Mouse (Mus musculus) hematopoietic stem cell, adult 5-6 weeks (primary cell): ENCODE results near the gene Gabarap. TPM values are rescaled to one million over a fixed set of nuclear protein-coding genes. Genes with fewer than 3 reads are reported as not detected.
A peak's percentile ranks its signal among the peaks of the same experiment; 100 is the strongest.

Experiments
- ATAC-seq, 2 experiments: fragments of 125-278 bp in 1 of 2; replicated peaks in 1 of 2; 2 replicates each; pipeline ENCODE4 v1.8.0; 2016 to 2017; ENCODE audit warnings: inconsistent platforms in 2 of 2, mild to moderate bottlenecking in 2 of 2, moderate number of reproducible peaks in 2 of 2, low read depth in 1 of 2, moderate TSS enrichment in 1 of 2; ENCODE audit not compliant: low FRiP score in 2 of 2, poor library complexity in 2 of 2, severe bottlenecking in 2 of 2, insufficient read depth in 1 of 2, low TSS enrichment in 1 of 2
- total RNA-seq: library from RNA; stranded (forward); fragments of 172-1452, 232-1000 nt; gene quantifications from 2 replicates; pipeline ENCODE4 v1.2.3, GENCODE M21; 2017

Gabarap gene
- total RNA-seq, 1 experiment from 2014 or later, result 211 TPM

DNA sequence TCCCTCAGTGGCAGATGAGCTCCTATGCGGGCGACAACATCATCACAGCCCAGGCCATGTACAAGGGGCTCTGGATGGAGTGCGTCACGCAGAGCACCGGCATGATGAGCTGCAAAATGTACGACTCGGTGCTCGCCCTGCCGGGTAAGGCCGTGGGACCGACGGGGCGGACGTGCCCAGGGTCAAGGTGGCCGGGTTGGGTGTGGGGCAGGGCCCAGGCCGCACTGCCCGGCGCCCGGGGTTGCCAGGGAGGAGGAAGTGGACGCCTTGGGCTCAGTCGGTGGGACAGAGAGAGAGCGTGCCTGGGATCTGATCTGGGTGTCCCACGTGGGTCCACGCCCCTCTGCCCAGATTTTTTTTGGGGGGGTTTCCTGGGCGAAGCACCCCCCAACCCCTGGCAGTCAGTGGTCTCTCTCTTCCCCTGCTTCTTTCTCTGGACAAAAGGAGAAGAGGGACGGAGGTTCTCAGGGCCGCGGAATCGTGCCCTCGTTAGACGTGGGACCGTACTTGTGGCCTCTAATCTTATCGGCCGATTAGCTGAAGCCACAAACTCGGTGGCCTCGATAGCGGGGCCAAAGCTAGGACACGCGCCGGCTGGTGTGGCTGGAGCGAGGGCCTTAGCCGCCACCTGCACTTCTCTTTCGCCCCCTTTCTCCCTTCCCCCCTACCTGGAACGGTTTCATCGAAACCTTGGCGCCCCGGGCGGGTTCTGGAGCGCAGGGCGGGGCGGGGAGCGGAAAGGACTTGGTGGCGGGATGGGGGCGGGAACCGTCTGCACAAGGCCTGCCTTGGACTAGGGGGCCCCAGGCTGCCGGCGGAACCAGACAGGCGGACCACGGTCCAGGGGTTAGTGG lies 24.7 kb upstream of the Gabarap start:
- ATAC-seq, result peak; percentile 36 to 40; a peak in 1 of 4 replicates

DNA sequence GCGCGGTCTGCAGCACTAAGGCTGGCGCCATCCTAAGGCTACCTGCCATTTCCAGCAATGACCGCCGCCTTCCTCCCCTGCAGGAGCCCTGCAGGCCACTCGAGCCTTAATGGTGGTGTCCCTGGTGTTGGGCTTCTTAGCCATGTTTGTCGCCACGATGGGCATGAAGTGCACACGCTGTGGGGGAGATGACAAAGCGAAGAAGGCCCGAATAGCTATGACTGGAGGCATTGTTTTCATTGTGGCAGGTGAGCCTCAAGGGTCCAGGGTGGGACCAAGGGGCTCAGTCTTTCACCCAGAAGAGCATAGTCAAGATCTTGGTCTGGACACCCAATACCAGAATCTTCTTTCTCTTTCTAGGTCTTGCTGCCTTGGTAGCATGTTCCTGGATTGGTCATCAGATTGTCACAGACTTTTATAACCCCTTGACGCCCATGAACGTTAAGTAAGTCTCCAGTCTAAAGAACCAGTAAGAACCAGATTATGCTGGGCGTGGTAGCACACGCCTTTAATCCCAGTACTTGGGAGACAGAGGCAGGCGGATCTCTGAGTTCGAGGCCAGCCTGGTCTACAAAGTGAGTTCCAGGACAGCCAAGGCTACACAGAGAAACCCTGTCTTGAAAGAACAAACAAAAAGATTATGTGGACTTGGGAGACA lies 24.0 kb upstream of the Gabarap start:
- ATAC-seq, result no peak; a peak in 1 of 4 replicates

GRCm38 (mm10) chr11:69968793-69969192 lies 22.1 kb upstream of the Gabarap start:
- no peak for ATAC-seq

GRCm38 (mm10) chr11:69970222-69970621 lies 20.7 kb upstream of the Gabarap start:
- ATAC-seq, result no peak

- ATAC-seq, result no peak
Measured at GRCm38 (mm10) chr11:69970775-69971174, 20.2 kb upstream of the Gabarap start.

- ATAC-seq, result no peak
Measured at GRCm38 (mm10) chr11:69974907-69975306, 16.0 kb upstream of the Gabarap start.

DNA sequence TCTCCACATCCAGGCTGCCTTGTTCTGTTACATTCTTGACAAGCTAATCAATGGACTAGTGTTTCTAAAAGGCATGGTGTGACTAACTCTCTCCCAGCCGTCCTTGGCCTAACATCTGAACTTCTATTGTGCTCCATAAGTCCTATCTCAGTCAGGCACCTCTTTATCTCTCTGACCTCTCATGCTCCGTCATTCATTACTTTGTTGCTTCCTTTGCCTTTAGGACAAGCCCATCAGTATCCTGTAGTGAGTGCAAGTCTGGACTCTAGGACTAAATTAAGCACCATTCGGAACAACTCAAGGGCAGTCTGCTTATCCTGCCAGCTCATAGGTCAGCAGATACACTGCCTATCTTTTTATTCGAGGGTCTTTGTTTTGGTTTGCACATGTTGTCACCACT lies 14.7 kb upstream of the Gabarap start:
- ATAC-seq, result no peak

DNA sequence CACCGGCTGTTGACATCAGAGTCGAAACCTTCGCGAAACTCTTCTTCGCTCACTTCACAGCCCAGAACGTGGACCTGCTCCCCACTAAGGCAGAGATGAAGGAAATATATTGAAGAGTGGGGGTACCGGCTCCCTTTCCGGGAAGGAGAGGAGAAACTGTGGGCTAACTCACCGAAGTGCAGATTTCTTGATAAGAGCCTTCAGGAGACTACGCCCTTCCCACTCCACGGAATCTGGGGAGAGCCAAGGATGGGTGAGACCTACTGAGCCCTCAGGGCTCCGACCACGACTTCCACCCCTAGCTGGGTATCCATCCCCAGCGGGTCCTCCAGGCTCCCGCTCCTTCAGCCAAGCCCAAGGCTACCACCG lies 11.1 kb upstream of the Gabarap start:
- no peak for ATAC-seq

DNA sequence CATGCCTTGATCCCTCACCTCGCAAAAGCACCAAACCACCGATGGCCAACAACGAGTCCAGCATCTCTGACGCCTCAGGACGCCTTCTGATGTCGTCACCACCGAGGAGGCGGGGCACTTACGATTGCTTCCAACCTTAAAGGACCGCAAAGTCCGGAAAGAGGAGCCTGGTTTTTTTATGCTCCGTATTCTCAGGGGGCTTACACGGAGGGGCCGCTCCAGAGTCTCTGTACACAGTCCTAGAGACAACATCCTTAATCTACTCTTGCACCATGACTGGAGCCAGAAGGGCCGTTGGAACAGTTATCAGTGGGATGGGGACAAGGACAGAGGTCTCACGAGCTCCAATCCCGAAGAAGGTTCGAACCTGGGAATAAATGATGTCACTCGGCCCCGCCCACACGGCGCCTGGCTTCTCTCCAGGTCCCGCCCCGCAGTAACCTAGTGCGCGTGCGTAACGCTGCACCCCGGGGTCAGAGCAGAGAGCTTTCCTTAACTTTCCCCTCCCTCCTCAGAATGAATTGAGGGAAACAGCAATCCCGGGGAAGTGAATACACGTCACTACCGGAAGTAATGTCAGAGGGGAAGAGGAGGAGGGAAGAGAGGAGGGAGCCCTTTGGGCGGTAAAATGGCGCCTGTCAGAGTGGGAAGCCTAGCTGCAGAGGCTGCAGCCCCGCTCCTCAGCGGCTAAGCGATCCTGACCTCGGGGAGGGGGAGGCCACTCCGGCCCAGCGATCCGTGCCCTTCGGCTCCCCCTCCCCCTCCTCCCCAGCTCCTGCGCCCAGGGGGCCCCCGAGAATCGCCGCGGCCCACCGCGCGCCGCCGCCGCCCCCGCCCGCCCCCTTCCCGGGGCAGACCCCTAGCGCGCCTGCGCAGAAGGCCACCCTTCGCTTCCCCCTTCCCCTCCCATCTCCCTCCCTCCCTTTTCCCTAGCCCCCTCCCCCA lies 10.5 kb upstream of the Gabarap start:
- peak; percentile 91 to 96 for ATAC-seq

DNA sequence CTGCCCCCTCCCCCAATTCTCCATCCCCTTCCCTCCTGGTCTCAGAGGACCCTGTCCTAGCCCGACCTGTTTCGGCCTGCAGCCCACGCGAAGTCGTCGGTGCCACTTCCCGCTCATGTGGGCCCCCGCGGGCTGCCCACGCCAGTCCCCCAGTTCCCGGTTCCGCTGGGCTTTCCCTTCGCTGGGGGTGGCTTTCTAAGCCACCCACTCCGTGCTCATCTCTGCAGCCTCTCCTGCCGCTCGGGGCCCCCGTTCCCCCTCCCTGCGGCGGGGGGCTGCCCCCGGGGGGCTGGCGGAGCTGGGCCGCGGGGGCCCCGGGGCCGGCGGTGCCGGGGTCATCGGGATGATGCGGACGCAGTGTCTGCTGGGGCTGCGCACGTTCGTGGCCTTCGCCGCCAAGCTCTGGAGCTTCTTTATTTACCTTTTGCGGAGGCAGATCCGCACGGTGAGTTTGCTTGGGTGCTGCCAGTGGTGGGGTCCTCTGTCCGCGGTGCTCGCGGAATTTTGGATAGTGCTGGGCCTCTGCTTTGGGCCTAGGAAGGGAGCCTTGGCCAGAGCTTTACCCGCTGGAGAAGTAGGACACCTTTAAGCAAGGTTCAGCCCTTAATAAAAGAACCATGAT lies 9.7 kb upstream of the Gabarap start, which contains the start of gene Ctdnep1:
TSS of gene Ctdnep1 (plus strand) at position 16 of the 622 bp plus-strand sequence.
- ATAC-seq, result no peak

GRCm38 (mm10) chr11:69982225-69982624 lies 8.7 kb upstream of the Gabarap start, which contains the start of gene Elp5:
Gene Elp5 (minus strand): TSS chr11:69982517.
- ATAC-seq, result no peak

DNA sequence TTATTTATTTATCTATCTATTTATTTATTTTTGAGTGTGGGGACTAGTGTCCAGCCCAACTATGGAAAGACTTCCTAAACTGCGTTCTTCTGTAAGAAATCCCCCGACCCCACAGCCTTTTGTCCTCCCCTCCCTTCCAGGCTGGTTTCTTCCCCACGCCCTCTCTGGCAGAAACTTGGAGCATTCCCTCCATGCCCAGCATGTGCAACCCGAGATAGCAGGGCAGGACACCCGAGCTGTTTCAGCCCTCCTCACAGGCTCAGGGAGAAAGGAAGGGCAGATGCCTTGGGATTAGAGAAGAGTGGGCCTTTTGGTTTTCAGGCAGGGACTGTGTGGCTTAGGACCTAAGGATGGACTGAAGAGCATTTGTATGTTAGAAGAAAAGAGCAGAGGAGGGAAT lies 8.1 kb upstream of the Gabarap start:
- no peak for ATAC-seq

- ATAC-seq, result no peak
Measured at GRCm38 (mm10) chr11:69983377-69983776, 7.6 kb upstream of the Gabarap start.

DNA sequence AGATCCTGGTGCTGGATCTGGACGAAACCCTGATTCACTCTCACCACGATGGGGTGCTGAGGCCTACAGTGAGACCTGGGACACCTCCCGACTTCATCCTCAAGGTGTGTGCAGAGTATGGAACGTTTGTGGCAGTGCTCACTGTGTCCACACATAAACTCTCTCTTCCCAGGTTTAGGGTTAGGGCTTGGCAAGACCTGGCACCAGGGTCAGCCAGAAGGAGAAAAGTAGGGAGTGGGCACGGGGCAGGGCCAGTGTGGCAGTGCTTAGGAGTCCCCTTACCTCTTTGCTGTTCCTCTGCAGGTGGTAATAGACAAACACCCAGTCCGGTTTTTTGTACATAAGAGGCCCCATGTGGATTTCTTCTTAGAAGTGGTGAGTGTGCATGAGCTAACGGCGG lies 6.5 kb upstream of the Gabarap start:
- ATAC-seq, result no peak

- ATAC-seq, result no peak
Measured at GRCm38 (mm10) chr11:69989949-69990348, 994 bp upstream of the Gabarap start.

- ATAC-seq, result no peak
Measured at GRCm38 (mm10) chr11:69991711-69992110, 768 bp downstream of the Gabarap start.

GRCm38 (mm10) chr11:69992396-69992795 lies 1.5 kb downstream of the Gabarap start:
- ATAC-seq, result no peak
